In genomic region chr1:150584477-150584876, GRCm38 (mm10) we compare ENCODE assay signal across 32 mouse cellular contexts.
"Had no signal": no experiment of that assay in that cellular context is flagged by ENCODE, and none has a peak within 500 bp of the region (broad histone marks: within the 10 kb centered on the region; RNA-seq: fewer than 3 reads in every experiment).

No protein-coding gene starts in this region.

- H3K4me1 ChIP-seq: heart, embryonic 10.5 days; heart, embryonic 15.5 days; hindbrain, embryonic 15.5 days; kidney, embryonic 15.5 days had no signal

- H3K36me3 ChIP-seq: hindbrain, embryonic 12.5 days; hindbrain, embryonic 13.5 days; hindbrain, embryonic 15.5 days had no signal

- H3K27ac ChIP-seq: heart, embryonic 10.5 days; heart, embryonic 13.5 days; heart, embryonic 15.5 days; hindbrain, embryonic 12.5 days; hindbrain, embryonic 13.5 days; hindbrain, embryonic 14.5 days; hindbrain, embryonic 15.5 days; hindbrain, postnatal 0 days; kidney, embryonic 15.5 days; kidney, postnatal 0 days; layer of hippocampus, adult 2 months had no signal

- H3K4me2 ChIP-seq: heart, embryonic 11.5 days; heart, embryonic 12.5 days; heart, embryonic 13.5 days; heart, embryonic 15.5 days; hindbrain, embryonic 12.5 days; hindbrain, embryonic 15.5 days; kidney, embryonic 15.5 days had no signal

- H3K9ac ChIP-seq: heart, embryonic 12.5 days; heart, embryonic 13.5 days; heart, embryonic 15.5 days; hindbrain, embryonic 12.5 days; hindbrain, embryonic 13.5 days; hindbrain, embryonic 14.5 days; hindbrain, embryonic 15.5 days; kidney, embryonic 15.5 days had no signal

- H3K4me3 ChIP-seq: heart, embryonic 10.5 days; heart, embryonic 12.5 days; heart, embryonic 13.5 days; heart, embryonic 15.5 days; hindbrain, embryonic 10.5 days; hindbrain, embryonic 12.5 days; hindbrain, embryonic 13.5 days; hindbrain, embryonic 15.5 days; kidney, embryonic 15.5 days; layer of hippocampus, adult 2 months had no signal

- H3K9me3 ChIP-seq: heart, embryonic 10.5 days; heart, embryonic 12.5 days; heart, embryonic 13.5 days; heart, embryonic 15.5 days; hindbrain, embryonic 10.5 days; hindbrain, embryonic 12.5 days; hindbrain, embryonic 13.5 days; hindbrain, embryonic 15.5 days; kidney, embryonic 15.5 days had no signal

- ATAC-seq: inflammation-experienced regulatory T-cells, adult 6 months; intestine, embryonic 16.5 days had no signal

- H3K27me3 ChIP-seq: heart, embryonic 12.5 days; heart, embryonic 13.5 days; heart, embryonic 15.5 days; kidney, embryonic 15.5 days had no signal

- DNase-seq: heart, postnatal 10 days; heart, postnatal 14 days; heart, postnatal 36 days; heart, postnatal 4 days; kidney, adult 11 months; kidney, adult 18-20 months; kidney, adult 2 months; kidney, adult 8-10 months; kidney, adult 9 months; kidney, postnatal 10 days; kidney, postnatal 14 days; kidney, postnatal 25 days; kidney, postnatal 36 days; kidney, postnatal 4 days; layer of hippocampus, adult 9-11 months; layer of hippocampus, postnatal 36 days had no signal
